Mouse (Mus musculus): ENCODE measurements at regions not wholly inside any gene's neighbourhood (a gene's known extent, or its start where the extent isn't known, plus 50 kb on each side); places are given as distances from the start of the nearest gene placed in this dataset.

DNA sequence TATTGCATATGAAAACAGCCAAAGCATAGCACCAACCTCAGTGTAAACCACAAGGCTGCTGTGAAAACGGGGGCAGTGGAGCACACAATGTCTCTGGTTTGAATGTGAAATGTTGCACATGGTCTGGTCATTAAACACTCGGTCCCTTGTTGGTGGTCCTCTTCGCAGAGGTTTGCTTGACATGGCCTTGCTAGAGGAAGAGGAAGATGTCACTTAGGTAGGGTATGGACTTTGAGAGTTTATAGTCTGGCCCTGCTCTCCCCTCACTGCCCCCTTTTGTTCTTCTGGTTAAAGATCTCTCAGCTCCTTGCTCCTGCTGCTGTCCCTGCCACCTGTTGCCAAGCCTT is 125.9 kb upstream of the Ift57 start:
- Histone ChIP-seq H3K4me3 (ENCODE audit: low read depth, low read length) (no peak overlapping the region), H3K36me3 (ENCODE audit: insufficient read depth) (no peaks in the 10 kb centered on the region), H3K4me1 (ENCODE audit: insufficient read depth) (no peaks in the 10 kb centered on the region; the same call in 1 of the 2 replicates), H3K27ac (ENCODE audit: low read depth, low read length) (no peak overlapping the region), H3K9ac (no peak overlapping the region), H3K27me3 (ENCODE audit: insufficient read depth, low read length) (no peaks in the 10 kb centered on the region), H3K4me2 (ENCODE audit: low read depth) (0 out of 2 replicates have a peak overlapping the region, but pooled peaks have one; percentile 19), H3K9me3 (ENCODE audit: low read length) (no peaks in the 10 kb centered on the region)
- 14% methylated on average over 3 of the region's 3 CpGs for WGBS
- no peak for TF ChIP-seq CTCF (IDR thresholded peaks at IDR 0.05; ENCODE audit: low read depth)
- DNase-seq (no peak), ATAC-seq (peak; percentile 32; the same call in 1 of the 2 replicates)

DNA sequence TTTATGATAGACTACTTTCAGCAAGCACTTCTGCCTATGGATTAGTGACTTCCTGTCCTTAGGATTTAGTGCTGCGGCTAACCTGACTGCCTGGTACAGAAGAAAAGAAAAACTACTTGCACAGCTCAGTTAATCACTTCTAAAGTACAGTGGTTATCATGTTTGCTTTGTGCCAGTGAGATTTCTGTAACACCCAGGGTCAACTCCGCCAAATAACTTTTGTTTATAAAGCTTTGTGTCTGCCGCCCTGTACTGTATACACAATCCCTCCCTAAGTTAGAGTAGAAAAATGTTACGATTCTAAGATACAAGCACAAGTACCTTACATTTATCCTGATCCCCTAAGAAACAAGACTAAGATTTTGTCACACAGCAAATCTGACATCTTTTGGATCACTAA is 120.1 kb upstream of the Ift57 start:
- no peak overlapping the region for H3K27ac ChIP-seq (ENCODE audit: low read depth, low read length)
- H3K9ac ChIP-seq: no peak overlapping the region
- no peaks in the 10 kb centered on the region for H3K9me3 ChIP-seq (ENCODE audit: low read length)
- 92% methylated on average over 4 of the region's 4 CpGs for WGBS
- no peaks in the 10 kb centered on the region for H3K4me1 ChIP-seq (ENCODE audit: insufficient read depth)
- no peak for TF ChIP-seq CTCF (IDR thresholded peaks at IDR 0.05; ENCODE audit: low read depth)
- ATAC-seq (no peak), DNase-seq (no peak)
- H3K27me3 ChIP-seq (ENCODE audit: insufficient read depth, low read length): no peaks in the 10 kb centered on the region
- H3K4me3 ChIP-seq (ENCODE audit: low read depth, low read length): no peak overlapping the region
- H3K36me3 ChIP-seq (ENCODE audit: insufficient read depth): no peaks in the 10 kb centered on the region
- H3K4me2 ChIP-seq (ENCODE audit: low read depth): no peak overlapping the region

DNA sequence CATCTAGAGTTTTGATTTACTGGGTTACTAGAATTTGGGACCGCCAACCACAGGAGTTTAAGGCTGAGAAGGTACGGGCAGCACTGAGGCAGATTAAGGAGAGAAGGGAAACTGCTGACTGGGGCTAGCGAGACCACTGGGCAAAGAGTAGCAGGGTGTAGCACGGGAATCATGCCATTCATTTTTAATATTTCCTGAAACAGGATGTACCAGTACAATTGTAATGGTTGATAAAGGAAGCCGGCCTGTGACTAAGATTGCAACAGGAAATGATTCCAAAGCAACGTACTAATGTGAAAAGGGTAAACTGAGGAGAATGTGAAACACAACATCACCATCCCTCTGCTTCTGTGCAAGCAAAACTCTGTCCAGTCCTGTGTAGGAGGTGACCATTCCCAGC is 118.3 kb upstream of the Ift57 start:
- 96% methylated on average over 6 of the region's 6 CpGs for WGBS

DNA sequence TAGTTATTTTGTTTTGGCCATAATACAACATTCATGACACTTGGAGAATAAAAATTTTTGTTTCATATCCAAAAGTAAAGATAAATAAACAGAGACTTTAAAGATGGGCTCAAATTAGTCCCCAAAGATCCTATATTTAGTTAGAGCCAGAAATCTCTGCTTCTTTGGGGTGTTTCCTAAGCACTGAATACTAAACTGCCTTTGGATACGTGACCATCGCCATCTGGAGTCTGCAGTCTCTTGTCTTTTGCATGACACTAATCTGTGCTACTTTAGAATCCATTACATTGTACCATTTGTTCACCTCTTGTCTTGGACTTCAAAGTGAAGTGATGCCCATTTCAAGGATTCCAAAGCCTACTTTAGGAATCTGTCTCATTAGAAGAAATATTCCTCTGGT is 92.5 kb upstream of the Ift57 start:
- no peak for TF ChIP-seq CTCF (IDR thresholded peaks at IDR 0.05; ENCODE audit: low read depth)
- H3K9ac ChIP-seq: no peak overlapping the region
- no peaks in the 10 kb centered on the region for H3K9me3 ChIP-seq (ENCODE audit: low read length)
- no peaks in the 10 kb centered on the region for H3K27me3 ChIP-seq (ENCODE audit: insufficient read depth, low read length)
- no peak overlapping the region for H3K27ac ChIP-seq (ENCODE audit: low read depth, low read length)
- DNase-seq (no peak), ATAC-seq (peak; percentile 59; the same call in 1 of the 2 replicates)
- no peaks in the 10 kb centered on the region for H3K36me3 ChIP-seq (ENCODE audit: insufficient read depth)
- 50% methylated on average over 2 of the region's 2 CpGs for WGBS
- H3K4me1 ChIP-seq (ENCODE audit: insufficient read depth): no peaks in the 10 kb centered on the region
- no peak overlapping the region for H3K4me2 ChIP-seq (ENCODE audit: low read depth)
- no peak overlapping the region for H3K4me3 ChIP-seq (ENCODE audit: low read depth, low read length)

More for the DNA sequence above, 118.3 kb upstream of the Ift57 start:
- Histone ChIP-seq H3K9me3 (ENCODE audit: low read length) (no peaks in the 10 kb centered on the region), H3K27me3 (ENCODE audit: insufficient read depth, low read length) (no peaks in the 10 kb centered on the region), H3K4me3 (ENCODE audit: low read depth, low read length) (no peak overlapping the region), H3K4me2 (ENCODE audit: low read depth) (no peak overlapping the region), H3K4me1 (ENCODE audit: insufficient read depth) (no peaks in the 10 kb centered on the region), H3K9ac (no peak overlapping the region), H3K27ac (ENCODE audit: low read depth, low read length) (no peak overlapping the region), H3K36me3 (ENCODE audit: insufficient read depth) (no peaks in the 10 kb centered on the region)
- TF ChIP-seq CTCF (IDR thresholded peaks at IDR 0.05; ENCODE audit: low read depth): no peak
- DNase-seq (no peak), ATAC-seq (no peak)

DNA sequence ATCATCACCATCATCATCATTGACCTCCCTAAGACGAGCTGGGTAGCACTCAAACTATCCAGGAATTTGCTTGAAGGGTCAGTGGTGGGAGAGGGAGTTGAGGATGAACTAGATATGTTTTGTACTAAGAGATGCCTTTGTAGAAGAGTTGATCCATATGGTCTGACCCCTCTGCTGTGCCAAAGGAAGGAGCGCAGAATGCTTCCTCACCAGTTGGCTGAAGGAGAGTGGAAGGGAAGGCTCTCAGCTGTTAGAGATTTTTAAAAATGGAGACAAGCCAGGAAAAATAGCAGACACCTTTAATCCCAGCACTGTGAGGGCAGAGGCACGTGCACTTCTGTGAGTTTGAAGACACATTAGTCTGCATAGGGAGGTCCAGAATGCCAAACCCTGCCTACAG is 84.2 kb upstream of the Ift57 start:
- no peak for ATAC-seq
- no peak overlapping the region for H3K4me3 ChIP-seq (ENCODE audit: low read depth, low read length)
- no peaks in the 10 kb centered on the region for H3K36me3 ChIP-seq (ENCODE audit: insufficient read depth)
- TF ChIP-seq CTCF (IDR thresholded peaks at IDR 0.05; ENCODE audit: low read depth): no peak
- DNase-seq: no peak
- no peak overlapping the region for H3K27ac ChIP-seq (ENCODE audit: low read depth, low read length)
- 75% methylated on average over 3 of the region's 3 CpGs for WGBS
- H3K27me3 ChIP-seq (ENCODE audit: insufficient read depth, low read length): no peaks in the 10 kb centered on the region
- no peak overlapping the region for H3K9ac ChIP-seq
- H3K4me2 ChIP-seq (ENCODE audit: low read depth): no peak overlapping the region
- no peaks in the 10 kb centered on the region for H3K4me1 ChIP-seq (ENCODE audit: insufficient read depth)
- no peaks in the 10 kb centered on the region for H3K9me3 ChIP-seq (ENCODE audit: low read length)

DNA sequence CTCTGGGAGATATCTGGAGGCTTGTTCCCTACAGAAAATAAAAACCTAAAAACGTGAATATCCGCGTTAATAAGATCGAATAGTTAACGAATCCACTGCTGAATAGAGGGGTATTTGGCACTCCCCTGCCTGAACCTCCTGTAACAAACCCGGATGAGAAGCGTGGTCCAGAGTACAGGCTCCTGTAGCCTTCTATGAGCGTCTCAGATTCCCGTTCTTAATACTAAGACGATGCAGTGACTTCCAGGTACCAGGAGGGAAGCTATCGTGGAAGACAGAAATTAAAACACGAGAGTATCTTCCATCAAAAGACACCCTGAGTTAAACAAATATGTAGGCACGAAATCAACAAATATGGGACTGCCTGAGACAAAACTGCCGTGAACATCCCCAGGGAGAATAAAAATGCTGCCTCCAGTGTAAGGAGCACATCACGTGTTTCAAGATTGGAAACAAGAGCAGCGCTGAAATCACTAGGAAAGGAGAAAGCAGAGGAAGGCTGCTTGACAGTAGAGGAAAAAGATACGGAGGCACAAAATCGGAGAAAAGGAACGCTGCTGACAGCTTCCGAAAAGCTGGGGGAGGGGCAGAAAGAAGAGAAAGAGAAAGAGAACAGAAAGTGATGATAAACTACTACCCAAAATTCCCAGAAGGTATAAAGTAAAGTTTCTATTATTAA is 83.6 kb upstream of the Ift57 start:
- Histone ChIP-seq H3K9ac (no peak overlapping the region; the same call in 1 of the 2 replicates), H3K27ac (ENCODE audit: low read depth, low read length) (peak overlapping the region; percentile 40; the same call in 1 of the 2 replicates), H3K36me3 (ENCODE audit: insufficient read depth) (no peaks in the 10 kb centered on the region), H3K9me3 (ENCODE audit: low read length) (no peaks in the 10 kb centered on the region), H3K27me3 (ENCODE audit: insufficient read depth, low read length) (no peaks in the 10 kb centered on the region), H3K4me2 (ENCODE audit: low read depth) (no peak overlapping the region), H3K4me3 (ENCODE audit: low read depth, low read length) (no peak overlapping the region), H3K4me1 (ENCODE audit: insufficient read depth) (no peaks in the 10 kb centered on the region)
- TF ChIP-seq CTCF (IDR thresholded peaks at IDR 0.05; ENCODE audit: low read depth): no peak
- no peak for ATAC-seq
- 74% methylated on average over 20 of the region's 20 CpGs for WGBS
- no peak for DNase-seq

DNA sequence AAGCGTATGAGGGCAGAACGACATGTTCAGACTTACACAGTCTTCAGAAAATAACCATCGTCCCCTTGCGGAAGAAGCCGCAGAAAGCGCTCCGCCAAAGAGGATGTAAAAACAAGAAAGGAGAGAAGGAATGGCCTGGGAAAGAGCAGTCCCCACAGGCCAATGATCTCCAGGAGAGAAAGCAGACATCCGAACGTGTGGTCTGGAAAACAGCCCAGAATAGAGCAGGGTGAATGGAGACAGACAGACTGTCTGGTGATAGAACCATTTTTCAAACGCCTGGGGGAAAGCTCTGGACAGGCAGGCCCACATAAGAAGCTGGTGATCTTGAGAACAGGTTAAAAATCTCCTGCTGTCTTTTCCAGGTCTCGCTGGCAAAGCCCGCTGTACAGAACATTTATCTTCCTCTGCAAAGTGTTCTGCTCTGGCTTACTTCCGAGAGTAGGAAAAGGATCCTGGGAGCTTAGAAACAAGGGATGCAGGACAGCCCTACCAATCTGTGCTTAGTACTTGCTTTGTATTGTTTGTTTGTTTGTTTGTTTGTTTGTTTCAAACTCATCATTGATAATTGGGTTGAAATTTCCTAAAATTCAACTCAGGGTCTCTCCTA is 82.7 kb upstream of the Ift57 start:
- Histone ChIP-seq H3K4me3 (ENCODE audit: low read depth, low read length) (no peak overlapping the region), H3K36me3 (ENCODE audit: insufficient read depth) (no peaks in the 10 kb centered on the region), H3K27ac (ENCODE audit: low read depth, low read length) (no peak overlapping the region), H3K4me2 (ENCODE audit: low read depth) (peak overlapping the region; percentile 17; the same call in 1 of the 2 replicates), H3K9me3 (ENCODE audit: low read length) (no peaks in the 10 kb centered on the region), H3K9ac (0 out of 2 replicates have a peak overlapping the region, but pooled peaks have one; percentile 10), H3K4me1 (ENCODE audit: insufficient read depth) (no peaks in the 10 kb centered on the region), H3K27me3 (ENCODE audit: insufficient read depth, low read length) (no peaks in the 10 kb centered on the region)
- no peak for ATAC-seq
- 58% methylated on average over 13 of the region's 13 CpGs for WGBS
- no peak for TF ChIP-seq CTCF (IDR thresholded peaks at IDR 0.05; ENCODE audit: low read depth)
- no peak for DNase-seq

Data from forebrain, postnatal 0 days (tissue).